Mouse (Mus musculus) liver, embryonic 15.5 days (tissue): ENCODE results near the gene Igf1. TPM values are rescaled to one million over a fixed set of nuclear protein-coding genes. Genes with fewer than 3 reads are reported as not detected.
A peak's percentile ranks its signal among the peaks of the same experiment; 100 is the strongest.

Source experiments
- ATAC-seq: fragments of 200-750 bp; cut with Nextera tagmentation; 2 replicates; pipeline ENCODE4 v1.8.0; 2017; ENCODE audit warnings: moderate number of reproducible peaks, mild to moderate bottlenecking, moderate library complexity; ENCODE audit not compliant: insufficient read depth
- H3K27ac ChIP-seq: fragments of 300-500 bp; sonication (generic); replicated peaks from 2 replicates; pipeline ENCODE4 v1.5.1; 2015; ENCODE audit warnings: mild to moderate bottlenecking, inconsistent platforms
- H3K27me3 ChIP-seq: fragments of 300-500 bp; sonication (generic); 2 replicates; pipeline ENCODE4 v1.6.1; 2015; ENCODE audit warnings: mild to moderate bottlenecking, inconsistent platforms
- H3K36me3 ChIP-seq: fragments of 300-500 bp; sonication (generic); replicated peaks from 2 replicates; pipeline ENCODE4 v1.6.1; 2015; ENCODE audit warnings: moderate library complexity, mild to moderate bottlenecking, inconsistent platforms
- H3K4me1 ChIP-seq: fragments of 300-500 bp; sonication (generic); replicated peaks from 2 replicates; pipeline ENCODE4 v1.6.1; 2015; ENCODE audit warnings: inconsistent platforms
- H3K4me2 ChIP-seq: fragments of 300-500 bp; sonication (generic); 2 replicates; pipeline ENCODE4 v1.6.1; 2015; ENCODE audit warnings: moderate library complexity, mild to moderate bottlenecking, inconsistent platforms
- H3K4me3 ChIP-seq: fragments of 300-500 bp; sonication (generic); replicated peaks from 2 replicates; pipeline ENCODE4 v1.5.1; 2015; ENCODE audit warnings: mild to moderate bottlenecking, inconsistent platforms
- H3K9ac ChIP-seq: fragments of 300-500 bp; sonication (generic); 2 replicates; pipeline ENCODE4 v1.6.1; 2015; ENCODE audit warnings: moderate library complexity, mild to moderate bottlenecking, inconsistent platforms
- H3K9me3 ChIP-seq: fragments of 300-500 bp; sonication (generic); replicated peaks from 2 replicates; pipeline ENCODE4 v1.6.1; 2016; ENCODE audit warnings: inconsistent platforms
- WGBS: fragments of 180-500 bp; shearing (Covaris S2); methylation state at CpG from one replicate; pipeline ENCODE4 v1.1.7; 2015; ENCODE audit warnings: mixed read lengths; ENCODE audit not compliant: insufficient replicate concordance; 5-methylcytosine and 5-hydroxymethylcytosine counted together
- polyA plus RNA-seq: library from polyadenylated mRNA; unstranded; fragments of >200 nt; fragmentation: Nextera tagmentation; extraction: Ambion mirVana; gene quantifications from 2 replicates; pipeline ENCODE4 v1.2.1, GENCODE M21; 2015

Igf1 gene
- 11.5 and 12.5 TPM in 2 replicates for polyA plus RNA-seq

DNA sequence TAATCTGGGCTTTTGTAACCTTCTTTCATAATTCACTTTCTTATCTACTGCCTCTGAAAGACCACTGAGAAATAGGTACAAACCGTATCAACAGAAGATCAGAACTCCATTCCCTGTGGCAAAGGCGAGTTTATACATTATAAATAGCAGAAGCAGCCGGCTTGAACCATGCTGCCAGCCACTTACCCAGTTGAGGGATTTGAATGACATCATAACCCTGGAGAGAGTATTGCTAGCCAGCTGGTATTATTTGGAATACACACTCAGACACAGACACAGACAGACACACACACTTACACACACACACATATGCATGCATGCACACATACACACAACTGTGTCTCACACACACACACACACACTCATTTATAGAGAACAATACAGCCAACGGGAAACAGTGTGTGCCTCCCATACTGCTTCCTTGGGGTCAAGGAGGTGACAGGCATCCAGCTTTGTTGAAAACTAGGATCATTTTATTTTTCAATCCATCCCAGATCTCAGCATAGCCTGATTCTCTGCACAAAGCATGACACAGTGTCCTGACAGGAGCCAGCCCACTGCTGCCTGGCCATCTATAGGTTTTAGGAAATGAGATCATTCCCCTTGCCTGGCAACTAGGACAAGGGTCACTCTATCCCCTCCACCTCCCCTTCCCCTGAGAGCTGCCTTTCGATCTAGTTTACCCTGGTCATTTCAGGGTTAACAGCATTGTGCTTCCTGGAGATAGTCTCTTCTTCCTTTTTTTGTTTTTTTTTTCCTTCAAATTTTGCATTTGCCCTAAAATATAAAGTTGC lies at the start of gene Igf1:
Gene Igf1, plus strand, starts transcription at position 253 of the 794 bp plus-strand sequence.
- Histone ChIP-seq H3K4me3 (no peak within 1 kb of the TSS), H3K9ac (no peak within 1 kb of the TSS), H3K36me3 (no peaks in the 10 kb centered on the region), H3K9me3 (no peaks in the 10 kb centered on the region), H3K27me3 (peaks cover 35% of the 10 kb centered on the region), H3K4me2 (no peak within 1 kb of the TSS), H3K4me1 (0 out of 2 replicates have a peak, but pooled peaks cover 2% of the 10 kb centered on the region), H3K27ac (no peak within 1 kb of the TSS)
- ATAC-seq = no peak
- 13% methylated on average over 5 of the region's 5 CpGs for WGBS

DNA sequence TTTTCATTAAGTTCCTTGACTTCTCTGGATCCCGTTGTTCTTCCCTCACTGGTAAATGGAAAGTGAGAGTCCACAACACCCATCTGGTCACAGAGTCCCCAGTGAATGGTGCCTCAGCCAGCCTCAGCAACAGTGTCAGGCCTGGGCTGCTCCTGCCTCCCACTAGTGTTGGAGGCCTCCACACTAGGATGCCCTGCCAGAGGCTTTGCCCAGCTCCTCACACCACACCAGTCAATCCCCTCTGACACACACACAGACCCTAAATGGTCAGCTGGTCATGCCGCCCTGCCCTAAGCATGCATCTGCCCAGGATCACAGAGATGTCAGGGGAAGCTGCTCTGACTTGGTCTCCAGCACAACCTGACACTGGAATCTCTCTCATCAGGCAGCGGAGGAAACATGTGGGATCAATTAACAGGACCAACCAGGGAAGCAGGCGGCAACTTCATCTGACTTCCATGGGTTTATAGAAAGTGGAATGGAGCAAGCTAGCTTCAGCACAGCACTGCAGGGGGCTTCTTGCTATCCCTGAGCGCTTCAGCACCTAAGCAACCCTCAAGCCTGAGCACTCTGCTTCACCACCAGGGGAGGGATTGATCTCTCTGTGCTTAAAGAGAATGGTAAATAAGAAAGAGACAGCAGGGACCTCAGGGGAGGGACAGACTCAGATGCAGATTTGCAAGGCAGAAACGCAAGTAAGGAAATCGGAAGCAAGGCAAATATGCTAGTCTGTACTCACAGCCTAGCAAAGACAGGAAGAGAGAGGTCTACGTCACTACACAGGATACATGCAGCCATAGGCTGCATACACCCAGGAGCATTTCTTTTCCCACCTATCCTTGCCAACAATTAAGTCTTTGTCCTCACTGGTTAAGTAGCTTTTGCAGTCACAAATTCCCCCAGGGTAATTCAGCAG lies 45.6 kb upstream of the Igf1 start:
- Histone ChIP-seq H3K27me3 (no peaks in the 10 kb centered on the region), H3K4me1 (no peaks in the 10 kb centered on the region), H3K27ac (no peak overlapping the region), H3K4me3 (no peak overlapping the region), H3K9ac (no peak overlapping the region), H3K36me3 (no peaks in the 10 kb centered on the region), H3K4me2 (no peak overlapping the region), H3K9me3 (no peaks in the 10 kb centered on the region)
- 45% methylated on average over 8 of the region's 8 CpGs for WGBS
- ATAC-seq = no peak

DNA sequence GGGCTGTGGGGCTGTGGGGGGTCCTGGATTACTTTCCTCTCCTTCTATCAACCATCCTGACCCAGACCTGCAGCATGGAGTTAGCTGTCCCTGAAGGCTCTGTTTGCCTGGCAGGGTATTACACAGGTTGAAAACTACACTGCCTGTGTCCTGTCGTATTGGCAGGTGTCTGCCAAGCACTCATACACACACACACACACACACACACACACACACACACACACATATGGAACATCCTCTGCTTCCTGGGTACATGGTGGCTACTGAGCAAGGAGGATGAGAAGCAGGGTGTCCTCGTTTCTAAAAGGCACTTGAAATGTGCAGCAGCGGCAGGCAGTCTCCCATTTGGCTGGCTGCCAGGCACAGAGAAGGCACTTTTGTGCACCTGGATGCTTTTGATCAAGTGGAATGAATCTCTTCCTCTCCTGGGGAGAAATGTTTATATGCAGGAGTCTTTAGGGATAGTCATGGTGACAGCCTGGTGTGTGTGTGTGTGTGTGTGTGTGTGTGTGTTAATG lies 44.9 kb upstream of the Igf1 start:
- Histone ChIP-seq H3K27me3 (no peaks in the 10 kb centered on the region), H3K27ac (no peak overlapping the region), H3K4me2 (no peak overlapping the region), H3K9ac (no peak overlapping the region), H3K36me3 (no peaks in the 10 kb centered on the region), H3K4me3 (no peak overlapping the region), H3K9me3 (no peaks in the 10 kb centered on the region), H3K4me1 (no peaks in the 10 kb centered on the region)
- no peak for ATAC-seq
- WGBS = 36% methylated on average over 3 of the region's 3 CpGs

DNA sequence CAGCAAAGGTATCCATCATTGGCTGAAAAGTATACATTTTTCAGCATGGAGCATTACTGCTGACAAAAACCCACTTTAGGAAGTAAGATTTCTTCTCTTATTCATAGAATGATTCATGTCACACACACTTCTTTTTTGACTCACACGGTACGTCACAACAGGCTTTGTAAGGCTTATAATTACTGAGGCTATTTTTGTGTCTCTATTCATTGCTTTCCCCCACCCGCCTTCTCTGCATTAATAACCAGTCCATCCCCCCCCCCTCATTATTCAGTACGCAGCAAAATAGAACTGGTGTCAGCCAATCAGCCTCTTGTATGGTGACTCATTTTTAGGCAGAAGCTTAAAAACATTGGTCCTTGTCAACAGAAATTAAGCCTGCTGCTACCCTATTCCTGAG lies 41.2 kb upstream of the Igf1 start:
- H3K4me2 ChIP-seq = no peak overlapping the region
- no peak for ATAC-seq
- 68% methylated on average over 4 of the region's 4 CpGs for WGBS

DNA sequence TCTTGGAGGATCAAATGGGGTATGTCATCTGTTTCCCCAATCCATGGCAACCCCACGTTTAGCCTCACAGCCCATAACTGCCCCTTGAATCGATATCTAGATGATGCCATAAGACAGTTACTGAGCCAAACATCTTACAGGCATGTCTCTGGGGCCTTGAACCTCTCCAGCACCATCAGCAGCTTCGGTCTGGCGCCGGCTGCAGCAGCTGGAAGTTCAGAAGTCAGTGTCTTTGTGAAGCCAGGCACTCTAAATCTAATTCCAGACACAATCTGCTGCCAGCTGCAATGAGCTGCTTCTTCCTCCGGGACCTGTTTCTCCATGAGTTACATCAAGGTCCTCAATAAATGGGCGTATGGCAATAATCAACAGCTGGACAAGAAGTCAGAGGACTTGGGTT lies 40.3 kb upstream of the Igf1 start:
- Histone ChIP-seq H3K4me3 (no peak overlapping the region), H3K27ac (no peak overlapping the region), H3K9me3 (no peaks in the 10 kb centered on the region), H3K4me1 (no peaks in the 10 kb centered on the region), H3K4me2 (no peak overlapping the region), H3K36me3 (no peaks in the 10 kb centered on the region), H3K27me3 (no peaks in the 10 kb centered on the region), H3K9ac (no peak overlapping the region)
- no peak for ATAC-seq
- WGBS = 61% methylated on average over 7 of the region's 7 CpGs

More for the DNA sequence above, 41.2 kb upstream of the Igf1 start:
- Histone ChIP-seq H3K27ac (no peak overlapping the region), H3K27me3 (no peaks in the 10 kb centered on the region), H3K9ac (no peak overlapping the region), H3K4me1 (no peaks in the 10 kb centered on the region), H3K9me3 (no peaks in the 10 kb centered on the region), H3K4me3 (no peak overlapping the region), H3K36me3 (no peaks in the 10 kb centered on the region)

DNA sequence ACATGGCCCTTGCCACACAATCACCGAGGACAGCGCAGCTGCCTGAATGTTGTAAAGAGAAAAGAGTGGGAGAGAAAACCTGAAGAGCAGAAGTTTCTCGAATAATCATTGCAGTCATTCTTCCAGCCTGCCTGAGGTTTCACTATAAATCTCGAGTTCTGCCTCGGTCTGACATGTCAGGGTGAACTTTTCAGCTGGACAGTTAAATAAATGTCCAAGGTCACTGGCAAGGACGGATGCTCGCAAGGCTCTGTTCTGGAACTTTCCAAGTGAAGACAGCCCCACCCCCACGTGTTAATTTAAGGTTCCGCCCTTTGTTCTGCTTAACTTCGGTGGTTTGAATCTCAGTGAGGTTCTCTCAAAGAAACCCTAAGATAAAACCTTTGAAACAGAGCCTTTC lies 36.2 kb upstream of the Igf1 start:
- H3K9me3 ChIP-seq = no peaks in the 10 kb centered on the region
- no peaks in the 10 kb centered on the region for H3K27me3 ChIP-seq
- H3K9ac ChIP-seq = no peak overlapping the region
- H3K27ac ChIP-seq = no peak overlapping the region
- no peak for ATAC-seq
- no peaks in the 10 kb centered on the region for H3K36me3 ChIP-seq
- H3K4me3 ChIP-seq = no peak overlapping the region
- H3K4me1 ChIP-seq = no peaks in the 10 kb centered on the region
- no peak overlapping the region for H3K4me2 ChIP-seq
- WGBS = 56% methylated on average over 10 of the region's 10 CpGs

DNA sequence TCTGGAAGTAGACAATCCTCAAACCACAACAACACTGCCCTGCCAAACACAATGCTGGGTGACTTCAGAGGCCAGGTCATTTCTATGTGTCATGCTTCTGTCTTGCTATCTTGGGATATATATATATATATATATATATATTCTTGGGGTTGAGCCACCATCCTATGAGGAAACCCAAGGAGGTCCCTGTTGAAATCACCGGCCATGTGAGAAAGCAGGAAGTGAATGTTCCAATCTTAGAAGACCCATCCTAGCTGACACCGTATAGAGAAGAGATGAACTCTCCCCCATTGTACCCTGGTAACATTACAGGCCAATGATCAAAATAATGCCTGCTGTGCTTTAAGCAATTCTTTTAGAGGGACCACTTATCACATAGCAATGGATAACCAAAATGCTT lies 28.1 kb upstream of the Igf1 start:
- no peak overlapping the region for H3K4me2 ChIP-seq
- 0 out of 2 replicates have a peak, but pooled peaks have one; percentile 34 for ATAC-seq
- no peaks in the 10 kb centered on the region for H3K4me1 ChIP-seq
- H3K4me3 ChIP-seq = no peak overlapping the region
- no peaks in the 10 kb centered on the region for H3K9me3 ChIP-seq
- WGBS = 52% methylated on average over 2 of the region's 2 CpGs
- H3K27me3 ChIP-seq = no peaks in the 10 kb centered on the region
- no peak overlapping the region for H3K9ac ChIP-seq
- no peak overlapping the region for H3K27ac ChIP-seq
- no peaks in the 10 kb centered on the region for H3K36me3 ChIP-seq

DNA sequence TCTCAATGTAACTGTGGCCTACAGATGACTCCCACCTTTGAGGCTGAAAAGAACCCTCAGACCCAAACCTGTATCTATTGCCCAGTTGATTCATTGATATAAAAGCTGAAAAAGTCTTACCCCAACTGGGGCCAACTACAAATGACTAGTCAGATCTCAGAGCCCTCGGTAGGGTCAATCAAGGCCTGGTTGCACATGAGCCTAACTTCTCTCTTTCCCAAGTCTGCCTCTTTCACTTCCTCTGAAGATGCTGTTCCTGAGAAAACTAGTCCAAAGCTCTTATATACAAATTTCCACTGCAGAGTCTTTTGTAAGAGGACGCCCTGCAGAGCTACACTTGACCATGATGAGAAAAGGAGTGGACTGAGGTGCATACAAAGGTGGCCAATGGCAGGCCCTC lies 27.4 kb upstream of the Igf1 start:
- Histone ChIP-seq H3K4me3 (no peak overlapping the region), H3K36me3 (no peaks in the 10 kb centered on the region), H3K27ac (no peak overlapping the region), H3K4me2 (no peak overlapping the region), H3K27me3 (no peaks in the 10 kb centered on the region), H3K9ac (no peak overlapping the region), H3K9me3 (no peaks in the 10 kb centered on the region), H3K4me1 (no peaks in the 10 kb centered on the region)
- WGBS = 46% methylated on average over 2 of the region's 2 CpGs
- no peak for ATAC-seq

DNA sequence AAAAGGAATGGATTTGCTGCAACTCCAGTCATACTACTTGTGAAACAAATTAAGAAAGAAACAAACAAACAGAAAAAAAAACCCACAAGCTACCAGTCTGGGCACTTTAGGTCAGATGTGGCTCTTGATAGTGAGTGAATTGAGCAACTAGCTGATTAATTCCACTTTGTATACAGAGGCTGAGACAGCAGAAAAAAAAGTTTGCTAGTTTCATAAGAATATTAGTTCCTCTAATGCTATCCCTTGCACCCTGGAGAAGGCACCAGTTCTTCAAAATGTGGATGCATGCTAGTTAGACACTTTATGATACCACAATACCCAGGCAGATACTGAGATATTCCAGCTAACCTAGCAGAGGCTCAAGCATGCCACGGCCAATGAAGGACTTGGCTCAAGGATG lies 26.0 kb upstream of the Igf1 start:
- no peaks in the 10 kb centered on the region for H3K36me3 ChIP-seq
- no peak overlapping the region for H3K9ac ChIP-seq
- no peak overlapping the region for H3K4me3 ChIP-seq
- 50% methylated on average over 1 of the region's 1 CpGs for WGBS
- H3K27ac ChIP-seq = no peak overlapping the region
- H3K4me1 ChIP-seq = no peaks in the 10 kb centered on the region
- ATAC-seq = no peak
- H3K27me3 ChIP-seq = no peaks in the 10 kb centered on the region
- no peak overlapping the region for H3K4me2 ChIP-seq
- H3K9me3 ChIP-seq = no peaks in the 10 kb centered on the region

DNA sequence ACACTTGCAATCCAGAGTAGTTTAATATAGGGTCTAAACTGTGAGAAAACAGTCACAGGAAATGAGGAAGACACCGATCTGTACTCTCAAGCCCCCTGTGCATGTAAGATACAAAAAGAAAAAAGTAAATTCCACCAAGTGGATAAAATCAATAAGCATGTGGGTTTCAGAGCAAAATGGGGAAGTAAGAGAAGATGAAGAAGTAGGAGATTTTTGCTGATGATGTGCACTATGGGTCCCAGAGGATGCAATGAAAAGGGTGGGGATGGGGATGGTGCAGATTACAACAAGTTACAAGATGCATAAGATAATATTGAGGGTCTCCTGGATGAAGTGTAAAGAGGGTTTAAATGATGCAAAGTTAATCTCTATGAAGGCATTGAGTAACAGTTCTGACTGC lies 18.6 kb upstream of the Igf1 start:
- Histone ChIP-seq H3K36me3 (no peaks in the 10 kb centered on the region), H3K4me1 (no peaks in the 10 kb centered on the region), H3K4me2 (no peak overlapping the region), H3K4me3 (no peak overlapping the region), H3K27me3 (no peaks in the 10 kb centered on the region), H3K27ac (no peak overlapping the region), H3K9ac (no peak overlapping the region), H3K9me3 (no peaks in the 10 kb centered on the region)
- WGBS = 61% methylated on average over 1 of the region's 1 CpGs
- ATAC-seq = no peak

DNA sequence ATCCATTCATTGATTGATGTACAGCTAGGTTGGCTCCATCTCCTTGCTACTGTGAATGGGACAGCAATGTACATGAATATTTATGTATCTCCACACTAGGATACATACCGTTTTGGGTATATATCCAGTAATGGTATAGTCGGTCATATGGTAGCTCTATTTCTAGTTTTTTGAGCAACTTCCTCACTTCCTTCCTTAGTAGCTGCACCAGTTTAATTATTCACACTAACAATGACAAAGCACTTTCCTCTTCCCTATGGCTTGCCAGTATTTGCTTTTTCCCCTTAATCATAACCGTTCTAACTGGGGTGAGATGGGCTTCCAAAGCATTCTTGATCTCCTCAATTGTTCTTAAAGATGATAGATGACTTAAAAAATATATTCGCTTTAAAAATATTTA lies 15.6 kb upstream of the Igf1 start:
- Histone ChIP-seq H3K27me3 (no peaks in the 10 kb centered on the region), H3K27ac (no peak overlapping the region), H3K9ac (no peak overlapping the region), H3K4me1 (no peaks in the 10 kb centered on the region), H3K9me3 (no peaks in the 10 kb centered on the region), H3K36me3 (no peaks in the 10 kb centered on the region), H3K4me2 (no peak overlapping the region), H3K4me3 (no peak overlapping the region)
- WGBS = 35% methylated on average over 4 of the region's 4 CpGs
- ATAC-seq = no peak
